Mouse (Mus musculus) kidney, postnatal 0 days (tissue): Measurements from ENCODE around the gene Col12a1. TPM values are rescaled to one million over a fixed set of nuclear protein-coding genes. Genes with fewer than 3 reads are reported as not detected.

ENCODE experiments used
- ATAC-seq: fragments of 200-750 bp; cut with Nextera tagmentation; replicated peaks from 2 replicates; pipeline ENCODE4 v1.8.0; 2017; ENCODE audit warnings: low read depth, moderate number of reproducible peaks, moderate TSS enrichment, moderate library complexity; ENCODE audit not compliant: low FRiP score
- DNase-seq: peaks from one replicate; pipeline ENCODE4 v3.0.0-alpha.2; 2016; ENCODE audit warnings: low spot score
- H3K27ac ChIP-seq: fragments of 300-500 bp; sonication (generic); 2 replicates; pipeline ENCODE4 v1.5.1; 2014; ENCODE audit warnings: mild to moderate bottlenecking
- H3K27me3 ChIP-seq: fragments of 300-500 bp; sonication (generic); 2 replicates; pipeline ENCODE4 v1.6.1; 2014; ENCODE audit warnings: low read length, mixed read lengths; ENCODE audit not compliant: insufficient read depth
- H3K36me3 ChIP-seq: fragments of 300-500 bp; sonication (generic); 2 replicates; pipeline ENCODE4 v1.6.1; 2014; ENCODE audit warnings: low read length, mixed read lengths; ENCODE audit not compliant: insufficient read depth
- H3K4me1 ChIP-seq: fragments of 300-500 bp; sonication (generic); replicated peaks from 2 replicates; pipeline ENCODE4 v1.6.1; 2014; ENCODE audit warnings: antibody characterized with exemption, low read length, mixed read lengths; ENCODE audit not compliant: insufficient read depth
- H3K4me2 ChIP-seq: fragments of 300-500 bp; sonication (generic); 2 replicates; pipeline ENCODE4 v1.6.1; 2014; ENCODE audit warnings: mild to moderate bottlenecking, low read length, moderate library complexity, mixed read lengths
- H3K4me3 ChIP-seq: fragments of 300-500 bp; sonication (generic); replicated peaks from 2 replicates; pipeline ENCODE4 v1.5.1; 2014; ENCODE audit warnings: low read depth, low read length
- H3K9ac ChIP-seq: fragments of 300-500 bp; sonication (generic); 2 replicates; pipeline ENCODE4 v1.6.1; 2014; ENCODE audit warnings: low read depth, low read length
- H3K9me3 ChIP-seq: fragments of 300-500 bp; sonication (generic); replicated peaks from 2 replicates; pipeline ENCODE4 v1.6.1; 2016; ENCODE audit warnings: low read length, inconsistent platforms, mixed read lengths
- CTCF ChIP-seq: IDR thresholded peaks from 2 replicates; pipeline ENCODE4 v1.5.1; 2016; ENCODE audit warnings: antibody characterized with exemption, low read depth, mild to moderate bottlenecking, moderate library complexity
- WGBS: fragments of 180-500 bp; shearing (Covaris S2); extraction: QIAGEN DNeasy Blood & Tissue Kit; methylation state at CpG from one replicate; pipeline ENCODE4 v1.1.7; 2014; 5-methylcytosine and 5-hydroxymethylcytosine counted together
- polyA plus RNA-seq: library from polyadenylated mRNA; unstranded; fragments of >200 nt; fragmentation: Nextera tagmentation; extraction: Ambion mirVana; gene quantifications from 2 replicates; pipeline ENCODE4 v1.2.1, GENCODE M21; 2015

Gene Col12a1
- polyA plus RNA-seq, 1 experiment from 2014 or later: 42.8 TPM

- no peak for TF ChIP-seq CTCF
- no peak overlapping the region for H3K4me2 ChIP-seq
- H3K27ac ChIP-seq: no peak overlapping the region
- H3K9ac ChIP-seq: no peak overlapping the region
- no peak overlapping the region for H3K4me3 ChIP-seq
- no peaks in the 10 kb centered on the region for H3K36me3 ChIP-seq
- no peaks in the 10 kb centered on the region for H3K9me3 ChIP-seq
- 75% methylated on average over 20 of the region's 20 CpGs for WGBS
- H3K4me1 ChIP-seq: no peaks in the 10 kb centered on the region
- no peaks in the 10 kb centered on the region for H3K27me3 ChIP-seq
- no peak for DNase-seq
- ATAC-seq: peak; percentile 74
These were observed 119.0 kb downstream of the Col12a1 start for GRCm38 (mm10) chr9:79599395-79600236.

- Histone ChIP-seq H3K36me3 (no peaks in the 10 kb centered on the region), H3K27me3 (no peaks in the 10 kb centered on the region), H3K4me1 (no peaks in the 10 kb centered on the region), H3K9me3 (no peaks in the 10 kb centered on the region), H3K4me2 (no peak overlapping the region), H3K9ac (no peak overlapping the region), H3K27ac (no peak overlapping the region), H3K4me3 (no peak overlapping the region)
- DNase-seq: no peak
- 72% methylated on average over 1 of the region's 1 CpGs for WGBS
- no peak for ATAC-seq
- TF ChIP-seq CTCF: no peak
These were observed 120.1 kb downstream of the Col12a1 start for GRCm38 (mm10) chr9:79598578-79598977.

- no peak overlapping the region for H3K4me2 ChIP-seq
- no peaks in the 10 kb centered on the region for H3K4me1 ChIP-seq
- no peaks in the 10 kb centered on the region for H3K36me3 ChIP-seq
- DNase-seq: no peak
- no peak overlapping the region for H3K9ac ChIP-seq
- no peak for TF ChIP-seq CTCF
- no peak for ATAC-seq
- H3K27ac ChIP-seq: no peak overlapping the region
- H3K27me3 ChIP-seq: no peaks in the 10 kb centered on the region
- H3K4me3 ChIP-seq: no peak overlapping the region
- H3K9me3 ChIP-seq: no peaks in the 10 kb centered on the region
- WGBS: 69% methylated on average over 4 of the region's 4 CpGs
These were observed 132.0 kb downstream of the Col12a1 start for GRCm38 (mm10) chr9:79586415-79587195.

GRCm38 (mm10) chr9:79566838-79567237, 151.8 kb downstream of the Col12a1 start:
- H3K4me2 ChIP-seq: no peak overlapping the region
- H3K27me3 ChIP-seq: no peaks in the 10 kb centered on the region
- no peak for ATAC-seq
- H3K9ac ChIP-seq: no peak overlapping the region
- H3K9me3 ChIP-seq: no peaks in the 10 kb centered on the region
- no peaks in the 10 kb centered on the region for H3K4me1 ChIP-seq
- H3K4me3 ChIP-seq: no peak overlapping the region
- no peak overlapping the region for H3K27ac ChIP-seq
- no peaks in the 10 kb centered on the region for H3K36me3 ChIP-seq
- TF ChIP-seq CTCF: no peak
- 87% methylated on average over 5 of the region's 5 CpGs for WGBS
- DNase-seq: no peak

GRCm38 (mm10) chr9:79553297-79553696, 165.3 kb downstream of the Col12a1 start:
- Histone ChIP-seq H3K9ac (no peak overlapping the region), H3K4me1 (no peaks in the 10 kb centered on the region), H3K27me3 (no peaks in the 10 kb centered on the region), H3K4me2 (no peak overlapping the region), H3K4me3 (no peak overlapping the region), H3K27ac (no peak overlapping the region), H3K9me3 (no peaks in the 10 kb centered on the region), H3K36me3 (no peaks in the 10 kb centered on the region)
- TF ChIP-seq CTCF: no peak
- WGBS: 82% methylated on average over 2 of the region's 2 CpGs
- DNase-seq (no peak), ATAC-seq (no peak)

Other genes with a start within 250 kb of the Col12a1 start
- gene Cox7a2, start 41.0 kb upstream of the Col12a1 start, polyA plus RNA-seq: 1,196 and 1,379 TPM in 2 replicates
- gene Tmem30a, start 74.7 kb upstream of the Col12a1 start, polyA plus RNA-seq: 97.8 and 98.0 TPM in 2 replicates